Mouse (Mus musculus): ENCODE measurements around the gene Mpdz.

DNA sequence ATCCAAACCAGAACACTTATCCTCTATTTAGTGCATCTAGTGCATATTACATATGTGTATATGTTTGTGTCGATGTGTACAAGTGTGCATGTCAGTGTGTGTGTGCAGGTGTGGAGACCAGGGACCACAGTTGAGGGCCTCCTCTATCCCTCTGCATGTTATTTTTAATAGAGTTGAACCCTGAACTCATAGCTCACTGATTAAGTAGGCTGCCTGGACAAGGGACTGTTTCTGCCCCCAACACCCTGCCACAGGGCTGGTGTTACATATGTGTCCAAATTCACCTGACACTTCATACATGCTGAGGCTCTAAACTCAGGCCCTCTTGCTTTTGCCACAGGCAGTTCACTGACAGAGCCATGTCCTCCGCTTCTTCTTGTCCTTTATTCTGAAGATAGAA is 169.5 kb downstream of the Mpdz start:
- TF ChIP-seq CTCF (IDR thresholded peaks at IDR 0.05) (no peak), POLR2A (IDR thresholded peaks at IDR 0.05; ENCODE audit: insufficient read depth, low read depth, low read length) (no peak)

All from heart, adult 2 months (tissue).